Mouse (Mus musculus): ENCODE results near the gene Wnt8b. TPM values are rescaled to one million over a fixed set of nuclear protein-coding genes. Genes with fewer than 3 reads are reported as not detected.

Wnt8b gene
- polyA plus RNA-seq, 1 experiment from 2014 or later = 0.45 TPM

DNA sequence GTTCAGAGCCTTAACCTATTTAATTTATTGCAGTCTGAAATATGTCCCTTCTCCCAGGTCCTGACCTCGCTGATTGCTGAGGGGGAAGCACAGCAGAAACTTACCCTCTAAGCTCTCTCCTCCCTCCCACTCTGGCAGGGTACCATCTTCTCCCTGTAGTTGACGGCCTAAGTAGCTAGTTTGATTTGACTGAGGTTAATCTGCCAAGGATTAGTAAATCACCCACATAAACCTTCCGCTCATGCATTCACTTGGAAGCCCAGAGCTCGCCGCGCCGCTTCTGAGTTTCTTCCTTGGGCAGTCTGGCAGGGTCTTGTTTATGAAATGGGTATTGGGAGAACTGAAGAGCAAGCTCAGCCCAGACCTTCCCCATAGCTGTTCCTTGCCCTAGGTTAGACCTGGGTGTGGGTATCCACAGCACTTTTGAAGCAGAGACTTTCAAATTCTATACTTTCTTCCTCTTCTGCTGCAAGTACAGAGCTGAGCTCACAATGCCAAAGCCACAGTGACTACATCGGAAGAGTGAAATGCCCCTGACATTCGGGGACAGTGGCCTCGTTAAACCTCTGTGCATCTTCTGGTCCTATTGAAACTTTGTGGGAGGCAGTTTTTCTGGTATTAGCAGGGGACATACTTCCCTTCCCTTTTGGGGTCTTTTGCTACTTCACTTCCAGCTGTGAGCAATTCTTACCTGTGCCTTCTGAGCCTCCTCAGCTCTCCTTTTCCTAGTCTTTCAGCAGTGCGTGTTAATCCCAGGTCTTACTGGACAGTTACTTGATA, 20.0 kb downstream of the Wnt8b start:
- Histone ChIP-seq H3K4me3 (no peak overlapping the region), H3K9ac (no peak overlapping the region), H3K4me1 (peaks cover 31% of the 10 kb centered on the region), H3K27ac (no peak overlapping the region), H3K9me3 (no peaks in the 10 kb centered on the region), H3K27me3 (peaks cover 96% of the 10 kb centered on the region), H3K4me2 (replicated peaks) (no peak overlapping the region), H3K36me3 (no peaks in the 10 kb centered on the region)
- ATAC-seq (ENCODE audit: insufficient number of reproducible peaks, insufficient read depth, low FRiP score, low TSS enrichment) = no peak
- 11% methylated on average over 11 of the region's 11 CpGs for WGBS

DNA sequence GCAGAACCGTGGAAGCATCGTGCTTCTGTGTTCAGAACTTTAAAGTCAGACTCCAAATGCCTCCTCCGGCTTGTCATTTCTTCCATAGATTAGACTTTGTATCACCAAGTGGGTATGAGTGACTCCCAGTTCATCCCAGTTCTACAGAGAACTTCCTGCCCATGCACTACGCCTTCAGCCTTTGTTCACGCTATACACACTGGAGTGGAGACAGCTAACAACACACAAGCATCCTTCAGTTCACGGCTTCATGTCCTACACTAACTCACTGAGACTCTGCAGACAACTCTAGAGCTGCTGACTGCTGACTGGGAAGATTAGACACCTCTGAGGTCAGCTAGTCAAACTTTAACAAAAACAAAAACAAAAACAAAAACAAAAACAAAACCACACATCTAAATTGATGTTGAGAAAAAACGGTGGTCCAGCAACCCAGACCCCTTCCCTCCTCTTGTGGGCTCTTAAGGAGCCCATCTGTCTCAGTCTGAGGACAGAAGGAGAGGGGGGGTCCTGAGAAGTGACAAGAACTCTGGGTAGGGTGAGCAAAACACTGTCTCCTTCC, 20.7 kb downstream of the Wnt8b start:
- WGBS = 17% methylated on average over 7 of the region's 7 CpGs
- H3K27ac ChIP-seq = no peak overlapping the region
- H3K4me1 ChIP-seq = peaks cover 31% of the 10 kb centered on the region
- H3K4me3 ChIP-seq = no peak overlapping the region
- H3K27me3 ChIP-seq = peaks cover 98% of the 10 kb centered on the region
- no peak overlapping the region for H3K9ac ChIP-seq
- no peaks in the 10 kb centered on the region for H3K36me3 ChIP-seq
- H3K4me2 ChIP-seq (replicated peaks) = no peak overlapping the region
- H3K9me3 ChIP-seq = no peaks in the 10 kb centered on the region
- ATAC-seq (ENCODE audit: insufficient number of reproducible peaks, insufficient read depth, low FRiP score, low TSS enrichment) = no peak

DNA sequence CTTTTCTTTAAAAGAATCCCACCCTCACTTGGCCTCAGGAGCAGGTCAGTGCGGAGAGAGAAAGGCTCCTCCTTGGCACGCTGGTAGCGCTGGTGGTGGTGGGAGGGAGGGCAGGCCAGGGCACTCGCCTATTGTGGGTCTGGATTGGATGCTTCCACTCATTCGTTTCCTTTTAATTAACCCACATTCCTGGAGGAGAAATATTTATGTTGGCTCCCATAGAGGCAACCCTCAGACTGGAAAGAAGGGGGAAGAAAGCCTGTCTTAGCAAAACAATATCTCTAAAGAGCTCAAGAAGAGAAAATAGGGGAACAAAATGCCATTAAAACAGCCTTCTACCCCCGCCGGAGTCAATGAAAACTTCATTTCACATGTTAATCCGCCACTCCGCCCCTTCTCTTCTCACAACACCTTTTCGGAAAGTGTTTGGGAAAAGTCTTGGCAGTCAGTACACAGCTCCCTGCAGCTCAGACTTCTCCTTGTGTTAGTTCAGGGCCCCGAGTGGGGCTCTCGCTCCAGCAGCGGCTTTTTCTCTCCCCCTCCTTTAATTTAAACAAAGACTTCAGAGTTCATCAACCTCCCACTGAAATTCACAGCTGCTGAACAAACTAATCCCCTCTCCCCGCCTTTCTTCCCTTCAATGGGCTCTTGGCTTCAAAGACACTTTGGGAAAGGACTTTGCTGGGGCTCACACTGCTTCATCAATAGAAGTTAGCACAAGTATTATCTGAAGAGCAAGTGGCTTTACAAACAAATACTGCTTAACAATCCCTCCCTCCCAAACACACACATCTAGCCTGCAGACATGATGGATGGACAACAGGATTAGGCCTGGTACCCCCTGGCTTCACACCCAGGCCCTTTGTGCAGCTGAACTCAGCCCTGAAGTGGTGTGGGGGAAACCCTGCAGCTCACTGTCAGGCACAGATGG, 21.5 kb downstream of the Wnt8b start:
- Histone ChIP-seq H3K36me3 (no peaks in the 10 kb centered on the region), H3K4me3 (no peak overlapping the region), H3K27ac (no peak overlapping the region), H3K9me3 (no peaks in the 10 kb centered on the region), H3K9ac (no peak overlapping the region), H3K27me3 (peaks cover 94% of the 10 kb centered on the region), H3K4me1 (peaks cover 31% of the 10 kb centered on the region), H3K4me2 (replicated peaks) (no peak overlapping the region)
- 9% methylated on average over 14 of the region's 14 CpGs for WGBS
- no peak for ATAC-seq (ENCODE audit: insufficient number of reproducible peaks, insufficient read depth, low FRiP score, low TSS enrichment)

DNA sequence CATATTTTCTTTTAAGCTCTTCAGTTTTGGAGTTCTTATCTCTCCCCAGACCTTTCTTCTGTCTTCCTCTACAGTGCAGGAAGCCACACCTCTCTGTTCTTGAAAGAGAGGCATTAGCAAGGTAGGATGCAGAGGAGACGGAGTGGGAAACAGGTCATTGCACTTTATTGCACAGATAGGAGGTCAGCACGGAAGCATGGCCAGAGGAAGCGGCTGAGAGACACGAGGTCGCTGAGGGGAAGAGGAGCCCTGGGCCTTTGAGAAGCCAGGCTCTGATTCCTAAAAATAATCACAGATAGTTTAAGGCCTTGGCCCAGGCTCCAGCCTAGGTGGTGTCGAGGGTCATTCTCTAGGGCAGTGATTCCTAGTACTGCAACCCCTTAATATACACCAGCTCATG, 22.5 kb downstream of the Wnt8b start:
- no peak overlapping the region for H3K4me3 ChIP-seq
- no peaks in the 10 kb centered on the region for H3K36me3 ChIP-seq
- H3K9me3 ChIP-seq = no peaks in the 10 kb centered on the region
- WGBS = 43% methylated on average over 6 of the region's 6 CpGs
- H3K9ac ChIP-seq = no peak overlapping the region
- peaks cover 27% of the 10 kb centered on the region for H3K4me1 ChIP-seq
- H3K27ac ChIP-seq = no peak overlapping the region
- H3K27me3 ChIP-seq = peaks cover 87% of the 10 kb centered on the region
- H3K4me2 ChIP-seq (replicated peaks) = no peak overlapping the region
- no peak for ATAC-seq (ENCODE audit: insufficient number of reproducible peaks, insufficient read depth, low FRiP score, low TSS enrichment)

DNA sequence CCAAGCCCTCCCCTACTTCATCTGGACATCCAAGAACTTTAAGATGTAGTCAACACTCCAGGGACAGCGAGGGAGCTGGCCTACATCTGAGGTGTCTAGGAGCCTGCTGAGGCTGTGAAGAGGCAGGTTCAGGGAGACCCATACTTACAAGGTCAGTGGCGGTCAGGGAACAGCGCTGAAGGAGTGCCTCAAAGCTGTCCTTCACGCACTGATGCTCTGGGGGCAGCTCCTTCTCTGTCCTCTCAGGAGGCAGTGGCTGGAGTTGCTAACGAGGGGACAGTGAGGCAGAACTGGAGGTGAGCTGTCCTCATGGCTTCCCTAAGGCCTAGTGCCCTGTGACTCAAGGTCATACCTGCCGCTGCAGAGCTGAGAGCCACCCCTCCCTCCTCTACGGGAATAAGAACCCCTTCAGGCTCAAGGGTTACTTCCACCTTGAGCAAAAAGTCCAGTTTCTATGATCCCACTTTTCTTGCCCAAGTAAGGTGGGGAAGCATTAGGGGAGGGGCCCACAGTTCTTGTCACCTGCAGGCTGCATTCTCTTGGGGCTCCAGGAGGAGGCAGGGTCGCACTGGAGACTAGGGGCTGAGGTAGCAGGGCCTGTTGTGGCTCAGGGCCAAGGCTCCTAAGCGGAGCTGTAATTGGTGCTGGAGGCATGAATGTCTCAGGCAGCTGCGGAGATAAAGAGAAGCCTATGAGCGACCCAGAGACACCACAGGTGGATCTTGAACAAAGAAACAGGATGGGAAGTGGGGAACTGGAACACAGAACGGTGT, 24.9 kb downstream of the Wnt8b start:
- no peak overlapping the region for H3K4me3 ChIP-seq
- ATAC-seq (ENCODE audit: insufficient number of reproducible peaks, insufficient read depth, low FRiP score, low TSS enrichment) = no peak
- no peaks in the 10 kb centered on the region for H3K9me3 ChIP-seq
- 49% methylated on average over 12 of the region's 12 CpGs for WGBS
- H3K27me3 ChIP-seq = peaks cover 64% of the 10 kb centered on the region
- no peak overlapping the region for H3K9ac ChIP-seq
- peaks cover 10% of the 10 kb centered on the region for H3K4me1 ChIP-seq
- H3K36me3 ChIP-seq = no peaks in the 10 kb centered on the region
- no peak overlapping the region for H3K27ac ChIP-seq
- H3K4me2 ChIP-seq (replicated peaks) = no peak overlapping the region

DNA sequence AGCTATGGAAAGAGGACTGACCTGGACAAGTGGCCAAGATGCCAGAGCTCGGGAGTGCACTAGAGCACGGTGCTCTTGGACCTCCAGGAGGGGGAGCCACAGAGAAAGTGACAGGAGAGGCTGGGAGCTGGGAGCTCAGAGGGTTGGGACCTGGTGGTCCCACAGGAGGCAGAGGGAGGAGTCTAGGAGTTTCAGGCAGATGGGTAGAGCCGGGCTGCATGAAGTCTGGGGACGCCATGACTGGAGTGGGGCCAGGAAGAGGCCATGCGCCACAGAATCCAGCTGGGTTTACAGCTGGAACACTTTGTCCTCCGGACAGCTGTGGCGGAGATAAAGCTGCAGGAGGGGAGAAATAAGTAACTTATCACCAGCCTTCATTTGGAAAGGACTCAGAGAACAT, 25.9 kb downstream of the Wnt8b start:
- H3K36me3 ChIP-seq = no peaks in the 10 kb centered on the region
- no peak overlapping the region for H3K27ac ChIP-seq
- ATAC-seq (ENCODE audit: insufficient number of reproducible peaks, insufficient read depth, low FRiP score, low TSS enrichment) = no peak
- H3K27me3 ChIP-seq = peaks cover 54% of the 10 kb centered on the region
- 19% methylated on average over 7 of the region's 7 CpGs for WGBS
- peaks cover 8% of the 10 kb centered on the region; the same call in 1 of the 2 replicates for H3K4me1 ChIP-seq
- H3K9ac ChIP-seq = no peak overlapping the region
- H3K4me3 ChIP-seq = no peak overlapping the region
- H3K4me2 ChIP-seq (replicated peaks) = no peak overlapping the region
- no peaks in the 10 kb centered on the region for H3K9me3 ChIP-seq

DNA sequence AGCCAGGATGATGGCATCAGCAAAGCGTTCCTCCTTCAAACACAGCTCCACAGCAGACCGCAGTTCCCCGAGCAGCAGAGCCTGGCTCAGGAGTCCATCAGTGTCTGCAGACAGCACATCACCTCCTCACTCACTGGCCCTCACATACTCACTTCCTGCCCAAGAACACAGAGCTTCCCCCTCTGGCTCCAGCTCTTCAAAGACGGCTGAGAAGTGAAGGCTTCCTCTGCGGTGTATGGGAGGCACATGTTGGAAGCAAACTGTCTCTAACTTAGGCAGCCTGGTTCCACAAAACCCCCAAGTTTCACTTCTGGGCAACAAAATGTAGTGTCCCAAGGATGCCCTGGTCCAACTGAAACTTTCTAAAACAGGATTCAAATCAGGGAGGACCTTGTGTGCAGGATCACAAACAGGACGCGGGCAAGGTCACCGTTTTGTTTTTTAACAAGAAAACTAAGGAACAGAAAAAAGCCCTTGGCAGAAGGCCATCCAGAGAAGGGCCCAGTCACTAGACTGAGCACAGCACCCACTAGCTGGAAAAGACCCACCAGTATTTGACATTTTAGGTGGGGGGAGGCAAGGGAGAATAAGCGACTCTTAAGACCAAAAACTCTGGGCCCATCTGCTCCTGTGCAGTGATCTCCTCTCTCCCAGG, 32.4 kb downstream of the Wnt8b start:
- Histone ChIP-seq H3K9ac (no peak overlapping the region), H3K4me1 (no peaks in the 10 kb centered on the region), H3K4me2 (replicated peaks) (no peak overlapping the region), H3K36me3 (no peaks in the 10 kb centered on the region), H3K27me3 (no peaks in the 10 kb centered on the region), H3K27ac (no peak overlapping the region), H3K4me3 (no peak overlapping the region), H3K9me3 (no peaks in the 10 kb centered on the region)
- no peak for ATAC-seq (ENCODE audit: insufficient number of reproducible peaks, insufficient read depth, low FRiP score, low TSS enrichment)
- 81% methylated on average over 9 of the region's 9 CpGs for WGBS

DNA sequence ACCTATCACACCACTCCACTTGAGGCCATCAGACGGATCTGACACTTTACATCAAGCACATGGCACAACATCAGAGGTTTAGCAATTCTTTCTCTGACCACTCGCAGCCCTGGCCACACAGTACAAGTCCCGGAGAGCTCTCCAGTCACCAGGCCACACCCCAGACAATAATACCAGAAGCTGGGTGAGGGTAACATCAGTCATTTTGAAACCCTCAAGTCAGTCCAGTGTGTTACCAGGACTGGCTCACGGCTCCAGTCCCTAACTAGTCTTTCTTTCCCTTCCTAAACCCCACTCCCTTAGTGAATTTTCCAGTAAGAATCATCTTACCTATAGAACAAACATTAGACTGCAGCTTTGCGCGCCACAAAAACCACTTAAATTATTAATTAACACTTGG, 36.7 kb downstream of the Wnt8b start:
- Histone ChIP-seq H3K27me3 (0 out of 2 replicates have a peak, but pooled peaks cover 5% of the 10 kb centered on the region), H3K4me3 (no peak overlapping the region), H3K4me2 (replicated peaks) (no peak overlapping the region), H3K9me3 (no peaks in the 10 kb centered on the region), H3K36me3 (no peaks in the 10 kb centered on the region), H3K9ac (no peak overlapping the region), H3K4me1 (no peaks in the 10 kb centered on the region), H3K27ac (no peak overlapping the region)
- WGBS = 77% methylated on average over 6 of the region's 6 CpGs
- no peak for ATAC-seq (ENCODE audit: insufficient number of reproducible peaks, insufficient read depth, low FRiP score, low TSS enrichment)

DNA sequence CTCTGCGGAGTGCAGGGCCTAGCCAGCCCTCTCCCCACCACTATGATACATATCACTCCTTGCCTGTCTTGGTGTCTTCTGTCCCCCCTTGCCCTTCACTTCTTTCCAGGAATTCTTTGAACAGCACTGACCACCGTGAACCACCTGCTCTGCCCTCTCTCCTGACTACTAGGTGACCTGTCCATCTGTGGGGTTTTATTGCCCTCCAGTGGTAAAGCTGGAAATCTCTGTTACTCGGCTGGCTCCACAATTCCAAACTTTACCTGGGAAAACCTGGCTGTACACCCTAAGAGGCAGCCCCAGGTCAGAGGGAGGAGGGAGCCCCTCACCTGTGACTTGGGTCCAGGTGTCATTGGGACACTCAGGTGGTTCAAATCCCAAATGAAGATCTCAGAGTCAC, 42.1 kb downstream of the Wnt8b start:
- Histone ChIP-seq H3K27ac (no peak overlapping the region), H3K4me1 (no peaks in the 10 kb centered on the region), H3K36me3 (no peaks in the 10 kb centered on the region), H3K4me2 (replicated peaks) (no peak overlapping the region), H3K27me3 (0 out of 2 replicates have a peak, but pooled peaks cover 5% of the 10 kb centered on the region), H3K9ac (no peak overlapping the region), H3K4me3 (no peak overlapping the region), H3K9me3 (0 out of 2 replicates have a peak, but pooled peaks cover 4% of the 10 kb centered on the region)
- no peak for ATAC-seq (ENCODE audit: insufficient number of reproducible peaks, insufficient read depth, low FRiP score, low TSS enrichment)
- WGBS = 33% methylated on average over 3 of the region's 3 CpGs

DNA sequence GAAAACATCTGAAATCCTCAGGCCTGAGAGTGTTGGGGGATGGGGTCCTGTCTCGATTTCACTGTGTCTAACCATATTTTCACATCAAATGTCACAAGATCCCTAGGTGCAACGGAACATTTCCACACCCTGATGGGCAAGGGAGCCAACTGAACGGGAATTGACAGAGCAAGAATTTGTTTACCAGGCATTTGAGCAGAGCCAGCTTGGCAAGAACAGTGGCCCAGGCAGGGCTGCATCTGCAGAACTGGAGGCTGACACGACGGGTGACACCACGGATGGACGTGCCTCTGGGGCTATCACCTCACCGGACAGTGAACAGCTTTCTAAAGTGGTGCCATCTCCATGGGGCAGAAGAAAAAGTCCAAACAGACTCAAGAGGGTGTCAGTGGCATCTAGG, 44.1 kb downstream of the Wnt8b start:
- no peak overlapping the region for H3K4me3 ChIP-seq
- H3K27me3 ChIP-seq = no peaks in the 10 kb centered on the region
- H3K36me3 ChIP-seq = no peaks in the 10 kb centered on the region
- no peaks in the 10 kb centered on the region for H3K4me1 ChIP-seq
- H3K27ac ChIP-seq = no peak overlapping the region
- peaks cover 8% of the 10 kb centered on the region; the same call in 1 of the 2 replicates for H3K9me3 ChIP-seq
- H3K9ac ChIP-seq = no peak overlapping the region
- no peak overlapping the region for H3K4me2 ChIP-seq (replicated peaks)
- WGBS = 73% methylated on average over 8 of the region's 8 CpGs
- ATAC-seq (ENCODE audit: insufficient number of reproducible peaks, insufficient read depth, low FRiP score, low TSS enrichment) = no peak
